Mouse (Mus musculus): ENCODE measurements around the gene Slc35g1.

Gene Slc35g1

GRCm38 (mm10) chr19:38430475-38430874, 34.7 kb downstream of the Slc35g1 start:
- in situ Hi-C loops (cut with MboI; ENCODE audit: low pct_unique_long_range_greater_than_20kb in 1 of 2, low sequenced_read_pairs in 2 of 2, unreplicated experiment in 1 of 2): no loop called here

GRCm38 (mm10) chr19:38431326-38431725, 35.5 kb downstream of the Slc35g1 start:
- in situ Hi-C loops (cut with MboI; ENCODE audit: low pct_unique_long_range_greater_than_20kb in 1 of 2, low sequenced_read_pairs in 2 of 2, unreplicated experiment in 1 of 2): no loop called here

GRCm38 (mm10) chr19:38432021-38432420, 36.2 kb downstream of the Slc35g1 start:
- in situ Hi-C loops (cut with MboI; ENCODE audit: low pct_unique_long_range_greater_than_20kb in 1 of 2, low sequenced_read_pairs in 2 of 2, unreplicated experiment in 1 of 2): no loop called here

- in situ Hi-C loops (cut with MboI; ENCODE audit: low pct_unique_long_range_greater_than_20kb in 1 of 2, low sequenced_read_pairs in 2 of 2, unreplicated experiment in 1 of 2): no loop called here
These were observed 37.6 kb downstream of the Slc35g1 start for GRCm38 (mm10) chr19:38433381-38433780.

GRCm38 (mm10) chr19:38435221-38435620, 39.4 kb downstream of the Slc35g1 start:
- in situ Hi-C loops (cut with MboI; ENCODE audit: low pct_unique_long_range_greater_than_20kb in 1 of 2, low sequenced_read_pairs in 2 of 2, unreplicated experiment in 1 of 2): no loop called here

- in situ Hi-C loops (cut with MboI; ENCODE audit: low pct_unique_long_range_greater_than_20kb in 1 of 2, low sequenced_read_pairs in 2 of 2, unreplicated experiment in 1 of 2): loop anchor here (10.0 kb wide), 1 partner anchor 333 kb away; no protein-coding TSS in a partner anchor
These were observed 46.1 kb downstream of the Slc35g1 start for GRCm38 (mm10) chr19:38441860-38442259.

GRCm38 (mm10) chr19:38445758-38446157, 50.0 kb downstream of the Slc35g1 start:
- in situ Hi-C loops (cut with MboI; ENCODE audit: low pct_unique_long_range_greater_than_20kb in 1 of 2, low sequenced_read_pairs in 2 of 2, unreplicated experiment in 1 of 2): loop anchor here (10.0 kb wide), 1 partner anchor 329 kb away; no protein-coding TSS in a partner anchor

Measured in mouse embryonic stem cell (cell line).